Mouse (Mus musculus): ENCODE results near the gene Map2k4.

DNA sequence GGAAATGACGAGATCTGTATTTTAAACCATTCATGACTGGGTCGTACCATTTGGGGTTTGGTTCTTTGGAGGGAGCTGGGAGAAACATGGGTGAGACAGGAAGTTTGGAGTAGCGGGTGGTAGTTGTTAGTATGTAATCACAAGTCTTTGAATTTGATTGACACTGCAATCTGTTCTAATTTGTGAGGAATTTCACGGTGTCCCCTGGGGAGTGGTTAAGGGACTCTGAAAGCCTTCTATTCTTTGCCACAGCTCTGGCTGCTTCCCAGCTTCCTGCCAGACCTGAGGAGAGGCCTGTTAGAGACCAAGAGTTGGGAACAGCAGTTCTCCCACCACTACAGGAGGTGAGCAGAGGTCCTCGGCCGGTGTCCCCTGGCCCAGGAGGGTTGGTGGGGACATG lies 28.1 kb upstream of the Map2k4 start:
- TF ChIP-seq GATA1 (IDR thresholded peaks at IDR 0.05; ENCODE audit: borderline replicate concordance, low read length) (no peak), FLI1 (IDR thresholded peaks at IDR 0.05; ENCODE audit: low read length) (no peak)

All from megakaryocyte, embryonic 14.5 days (primary cell).